8 mouse cellular contexts compared by ENCODE assay signal in the genomic region with DNA sequence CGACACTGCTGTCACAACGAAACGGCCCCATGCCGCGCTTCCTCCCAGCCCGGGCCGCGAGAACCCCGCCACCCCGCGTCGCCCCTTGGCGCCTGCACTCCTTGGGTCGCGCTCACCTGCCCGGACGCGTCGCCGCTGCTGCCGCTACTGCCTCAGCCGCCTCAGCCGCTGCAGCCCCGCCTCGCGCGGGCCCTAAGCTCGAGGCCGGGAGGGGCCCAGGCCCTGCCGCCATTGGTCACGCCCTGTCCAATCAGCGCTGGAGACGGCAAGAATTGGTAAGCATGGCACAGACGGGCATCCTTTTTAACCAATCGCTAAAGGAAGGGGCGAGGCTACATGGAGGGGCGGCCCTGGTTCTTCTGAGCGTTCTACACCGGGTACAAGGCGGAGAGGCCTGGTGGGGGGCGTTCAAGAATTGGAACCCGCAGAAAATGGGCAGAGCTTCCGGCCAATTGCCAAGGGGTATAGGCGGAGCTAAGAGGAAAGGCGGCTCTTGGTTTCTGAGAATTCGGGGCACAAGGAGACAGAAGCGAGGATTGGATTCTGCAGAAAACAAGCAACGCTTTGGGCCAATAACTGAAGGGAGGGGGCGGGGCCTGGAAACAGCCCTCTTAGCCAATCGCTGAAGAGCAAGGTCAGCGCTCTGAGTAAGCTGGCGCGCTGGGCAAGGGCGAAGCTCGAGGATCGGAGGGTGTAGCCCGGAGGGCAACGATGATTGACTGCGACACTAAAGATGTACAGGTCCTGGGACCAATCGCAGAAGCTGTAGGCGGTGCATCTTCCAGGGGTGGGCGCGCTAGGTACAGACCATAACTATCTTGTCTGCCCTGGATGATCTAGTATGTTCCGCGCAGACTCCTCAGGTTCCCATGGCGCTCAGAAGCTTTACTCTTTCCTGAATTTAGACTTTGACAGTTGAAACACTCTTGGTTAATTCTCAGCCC. TPM values are rescaled to one million over a fixed set of nuclear protein-coding genes. Genes with fewer than 3 reads are reported as not detected.
A peak's percentile ranks its signal among the peaks of the same experiment; 100 is the strongest.
DNase-seq lines count a peak whose midpoint lies in the region; ATAC-seq and TF ChIP-seq lines count a peak whose summit lies in the region.

A gene (minus strand): TSS at position 194 of the 944 bp plus-strand sequence.

- WGBS in heart, embryonic 12.5 days, result under 1% methylated on average over 66 of the region's 66 CpGs
- under 1% methylated on average over 66 of the region's 66 CpGs for WGBS in kidney, postnatal 0 days
- WGBS in liver, embryonic 11.5 days, result under 1% methylated on average over 64 of the region's 66 CpGs
- under 1% methylated on average over 66 of the region's 66 CpGs for WGBS in stomach, embryonic 14.5 days

- H3K4me3 ChIP-seq in heart, embryonic 12.5 days, result peak within 1 kb of the TSS; percentile 70
- peak within 1 kb of the TSS; percentile 62 for H3K4me3 ChIP-seq in kidney, postnatal 0 days (replicated peaks; ENCODE audit: low read depth, low read length)
- H3K4me3 ChIP-seq in liver, embryonic 11.5 days (ENCODE audit: low read depth, low read length), result peak within 1 kb of the TSS; percentile 70
- H3K4me3 ChIP-seq in stomach, embryonic 14.5 days (ENCODE audit: low read depth, low read length), result peak within 1 kb of the TSS; percentile 68

- H3K36me3 ChIP-seq in heart, embryonic 12.5 days, result no peaks in the 10 kb centered on the region
- H3K36me3 ChIP-seq in kidney, postnatal 0 days (ENCODE audit: insufficient read depth, low read length), result no peaks in the 10 kb centered on the region
- H3K36me3 ChIP-seq in liver, embryonic 11.5 days (ENCODE audit: control insufficient read depth, insufficient read depth, low read length), result no peaks in the 10 kb centered on the region
- H3K36me3 ChIP-seq in stomach, embryonic 14.5 days (ENCODE audit: control insufficient read depth, insufficient read depth, low read length), result no peaks in the 10 kb centered on the region

- peak within 1 kb of the TSS; percentile 93 for H3K4me2 ChIP-seq in heart, embryonic 12.5 days
- H3K4me2 ChIP-seq in kidney, postnatal 0 days (ENCODE audit: low read length), result peak within 1 kb of the TSS; percentile 98
- H3K4me2 ChIP-seq in liver, embryonic 11.5 days, result peak within 1 kb of the TSS; percentile 98
- H3K4me2 ChIP-seq in stomach, embryonic 14.5 days (replicated peaks; ENCODE audit: low read depth, low read length), result peak within 1 kb of the TSS; percentile 99

- H3K27me3 ChIP-seq in heart, embryonic 12.5 days (replicated peaks), result no peaks in the 10 kb centered on the region
- H3K27me3 ChIP-seq in kidney, postnatal 0 days (ENCODE audit: insufficient read depth, low read length), result no peaks in the 10 kb centered on the region
- H3K27me3 ChIP-seq in liver, embryonic 11.5 days (replicated peaks; ENCODE audit: control insufficient read depth, insufficient read depth, low read length), result no peaks in the 10 kb centered on the region
- H3K27me3 ChIP-seq in stomach, embryonic 14.5 days (ENCODE audit: control insufficient read depth, insufficient read depth, low read length), result no peaks in the 10 kb centered on the region

- peaks cover 17% of the 10 kb centered on the region for H3K4me1 ChIP-seq in heart, embryonic 12.5 days (replicated peaks)
- H3K4me1 ChIP-seq in kidney, postnatal 0 days (replicated peaks; ENCODE audit: insufficient read depth, low read length), result peaks cover 5% of the 10 kb centered on the region
- H3K4me1 ChIP-seq in liver, embryonic 11.5 days (replicated peaks; ENCODE audit: control insufficient read depth, insufficient read depth, low read length), result peaks cover 16% of the 10 kb centered on the region
- peaks cover 9% of the 10 kb centered on the region; the same call in 1 of the 2 replicates for H3K4me1 ChIP-seq in stomach, embryonic 14.5 days (ENCODE audit: control insufficient read depth, insufficient read depth, low read length)

- DNase-seq in CD4-positive helper T cell, adult 2 months (ENCODE audit: low read depth, low spot score), result peak; percentile 99
- DNase-seq in brain, embryonic 18.5 days (ENCODE audit: low read depth, low spot score), result peak; percentile 100
- peak; percentile 99 for DNase-seq in kidney, postnatal 0 days (ENCODE audit: low spot score)
- peak; percentile 94 for DNase-seq in liver, embryonic 11.5 days (ENCODE audit: low spot score)
- peak; percentile 98 for DNase-seq in naive thymus-derived CD4-positive, alpha-beta T cell, adult 2 months (ENCODE audit: low read depth)

- H3K9me3 ChIP-seq in heart, embryonic 12.5 days (replicated peaks), result no peaks in the 10 kb centered on the region
- no peaks in the 10 kb centered on the region for H3K9me3 ChIP-seq in kidney, postnatal 0 days (replicated peaks; ENCODE audit: low read length)
- no peaks in the 10 kb centered on the region for H3K9me3 ChIP-seq in liver, embryonic 11.5 days (ENCODE audit: control insufficient read depth, low read length)
- H3K9me3 ChIP-seq in stomach, embryonic 14.5 days (ENCODE audit: control insufficient read depth, low read depth, low read length), result no peaks in the 10 kb centered on the region

- TF ChIP-seq CTCF in kidney, postnatal 0 days (IDR thresholded peaks at IDR 0.05; ENCODE audit: low read depth), result peak; percentile 10; the same call in 1 of the 2 replicates

- peak within 1 kb of the TSS; percentile 75 for H3K9ac ChIP-seq in heart, embryonic 12.5 days
- H3K9ac ChIP-seq in kidney, postnatal 0 days (ENCODE audit: low read depth, low read length), result peak within 1 kb of the TSS; percentile 58
- peak within 1 kb of the TSS; percentile 79 for H3K9ac ChIP-seq in liver, embryonic 11.5 days (ENCODE audit: low read depth, low read length)
- peak within 1 kb of the TSS; percentile 63 for H3K9ac ChIP-seq in stomach, embryonic 14.5 days (replicated peaks; ENCODE audit: low read depth, low read length)

- H3K27ac ChIP-seq in heart, embryonic 12.5 days (ENCODE audit: poor library complexity, severe bottlenecking), result peak within 1 kb of the TSS; percentile 47
- peak within 1 kb of the TSS; percentile 81 for H3K27ac ChIP-seq in kidney, postnatal 0 days
- peak within 1 kb of the TSS; percentile 67 for H3K27ac ChIP-seq in liver, embryonic 11.5 days (ENCODE audit: low read depth, low read length)
- no peak within 1 kb of the TSS for H3K27ac ChIP-seq in stomach, embryonic 14.5 days (ENCODE audit: low read length)

- ATAC-seq in erythroid progenitor cell, adult 5-6 weeks (replicated peaks; ENCODE audit: low FRiP score, poor library complexity, severe bottlenecking), result peak; percentile 88
- ATAC-seq in heart, embryonic 12.5 days (ENCODE audit: insufficient number of reproducible peaks, low FRiP score), result peak; percentile 97
- ATAC-seq in kidney, postnatal 0 days (replicated peaks; ENCODE audit: low FRiP score, low read depth), result peak; percentile 99
- ATAC-seq in liver, embryonic 11.5 days (replicated peaks; ENCODE audit: low FRiP score), result peak; percentile 96
- ATAC-seq in stomach, embryonic 14.5 days (ENCODE audit: insufficient number of reproducible peaks, insufficient read depth, low FRiP score, low read depth), result peak; percentile 98

RNA-seq across cellular contexts. Expression of the gene that starts here (rescaled TPM):
- 30.6 and 35.3 TPM in 2 replicates for total RNA-seq in erythroid progenitor cell, adult 5-6 weeks (2015; ENCODE audit: low replicate concordance)
- total RNA-seq in erythroid progenitor cell, adult 5-6 weeks (2017; ENCODE audit: low replicate concordance), result 16.2 and 24.4 TPM in 2 replicates
- polyA plus RNA-seq in heart, embryonic 12.5 days (2016; fragmentation: Nextera tagmentation; extraction: Ambion mirVana), result 8.5 and 9.7 TPM in 2 replicates
- 5.6 TPM in 2 replicates for polyA plus RNA-seq in kidney, postnatal 0 days (2015; fragmentation: Nextera tagmentation; extraction: Ambion mirVana)
- 7.1 and 7.9 TPM in 2 replicates for polyA plus RNA-seq in liver, embryonic 11.5 days (2014; fragmentation: Nextera tagmentation; extraction: Ambion mirVana)
- 3.9 and 4.2 TPM in 2 replicates for polyA plus RNA-seq in stomach, embryonic 14.5 days (2014; fragmentation: Nextera tagmentation; extraction: Ambion mirVana)
